Mouse (Mus musculus): ENCODE measurements around the gene Ptpn4. TPM values are rescaled to one million over a fixed set of nuclear protein-coding genes. Genes with fewer than 3 reads are reported as not detected.
A peak's percentile ranks its signal among the peaks of the same experiment; 100 is the strongest.

Ptpn4 gene
- total RNA-seq, 2 experiments from 2014 or later = 93.7 to 94.6 TPM

DNA sequence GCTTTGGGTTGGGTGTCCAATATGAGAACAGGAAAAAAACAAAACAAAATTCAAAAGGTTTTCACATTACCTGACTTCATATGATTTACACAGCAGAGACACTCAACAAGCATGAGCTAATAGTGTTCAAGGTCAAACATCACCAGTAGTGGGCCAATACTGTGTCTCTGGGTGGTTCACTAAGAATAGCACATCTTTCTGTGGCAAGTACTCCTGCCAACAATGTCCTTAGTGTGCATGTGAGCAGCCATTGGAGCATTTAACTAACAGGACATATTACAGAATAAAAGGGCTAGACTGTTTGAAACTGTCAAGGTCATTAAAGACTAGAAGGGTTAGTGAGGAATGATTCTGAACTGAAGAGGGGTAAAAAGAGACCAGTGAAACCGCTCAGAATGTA is 9.3 kb downstream of the Ptpn4 start:
- intact Hi-C loops (cut with DNase I) = no loop called here
- no peak for DNase-seq (ENCODE audit: low spot score in 2 of 2)

DNA sequence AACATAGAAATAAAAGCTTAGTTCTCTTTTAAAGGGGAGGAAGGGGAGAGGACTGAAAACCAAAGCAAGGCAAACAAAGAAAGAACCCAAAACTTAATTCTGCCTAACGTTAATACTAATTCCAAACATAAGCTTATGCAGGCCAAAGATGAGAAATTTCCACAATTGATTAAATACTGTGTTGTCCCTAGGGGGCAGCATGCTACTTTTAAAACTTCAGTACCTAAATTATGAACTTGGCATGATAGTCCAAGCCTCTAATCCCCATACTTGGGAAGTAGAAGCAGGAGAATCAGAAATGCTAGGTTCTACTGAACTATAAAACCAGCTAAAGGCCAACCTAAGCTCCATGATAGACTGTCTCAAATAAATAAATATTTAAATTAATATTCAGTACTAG is 18.7 kb downstream of the Ptpn4 start:
- peak; percentile 26 to 60 for DNase-seq (ENCODE audit: low spot score in 2 of 2)
- intact Hi-C loops (cut with DNase I) = loop anchor here (5.0 kb wide), 1 partner anchor 109 kb away; no protein-coding TSS in a partner anchor

DNA sequence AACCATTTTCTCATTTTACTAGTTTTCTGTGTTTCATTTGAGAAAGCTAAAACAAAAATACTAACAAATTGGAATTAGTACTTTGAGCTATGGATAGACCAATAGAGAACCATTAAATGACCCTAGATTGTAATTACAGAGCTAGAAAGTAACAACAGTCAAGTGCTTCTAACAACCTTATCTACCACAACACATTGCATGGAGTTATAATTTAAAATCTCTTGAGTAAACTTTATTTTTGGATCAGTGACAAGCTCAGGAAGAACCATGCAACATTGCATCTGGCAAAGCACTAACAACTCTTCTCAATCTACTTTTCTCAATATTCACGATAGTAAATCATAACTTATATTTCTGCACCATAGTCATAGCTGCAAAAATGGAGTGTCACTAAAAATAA is 29.7 kb downstream of the Ptpn4 start:
- DNase-seq (ENCODE audit: low spot score in 2 of 2) = no peak
- intact Hi-C loops (cut with DNase I) = no loop called here

DNA sequence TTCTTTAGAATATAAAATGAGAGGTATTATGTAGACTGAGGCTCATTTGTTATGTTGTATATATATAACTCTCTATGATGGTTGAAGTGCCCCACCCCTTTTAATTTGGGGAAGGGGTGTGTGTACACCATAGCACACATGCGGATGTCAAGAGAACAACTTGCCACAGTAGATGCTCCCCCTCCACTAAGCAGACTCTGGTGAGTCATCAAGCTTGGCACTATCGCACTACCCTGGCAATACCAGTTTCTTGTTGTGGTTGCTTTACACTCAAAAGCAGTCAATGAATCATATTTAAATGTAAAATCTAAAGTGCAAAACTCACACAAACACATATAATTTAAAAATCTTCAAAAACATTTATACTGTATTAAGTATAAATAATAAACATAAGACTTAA is 31.4 kb downstream of the Ptpn4 start:
- peak in 1 of 2 experiments; percentile 54 for DNase-seq (ENCODE audit: low spot score in 2 of 2)
- intact Hi-C loops (cut with DNase I) = no loop called here

DNA sequence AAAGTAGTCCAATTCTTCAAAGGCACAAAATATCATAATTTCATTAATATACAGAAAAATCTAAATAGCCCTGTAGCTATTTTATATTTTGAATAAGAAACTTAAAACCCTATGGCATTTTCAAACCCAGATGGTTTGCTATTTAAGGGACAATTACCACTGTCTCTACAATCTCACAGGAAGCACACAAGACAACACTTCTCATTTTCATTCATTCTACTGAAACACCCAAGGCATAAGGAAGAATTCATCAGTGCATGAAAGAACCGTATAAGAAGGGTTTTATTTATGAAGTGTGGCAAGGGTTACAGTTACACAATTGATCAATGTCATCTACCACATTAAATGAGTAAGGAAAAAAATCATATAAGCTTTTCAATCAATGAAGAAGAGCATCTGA is 32.8 kb downstream of the Ptpn4 start:
- DNase-seq (ENCODE audit: low spot score in 2 of 2) = no peak

DNA sequence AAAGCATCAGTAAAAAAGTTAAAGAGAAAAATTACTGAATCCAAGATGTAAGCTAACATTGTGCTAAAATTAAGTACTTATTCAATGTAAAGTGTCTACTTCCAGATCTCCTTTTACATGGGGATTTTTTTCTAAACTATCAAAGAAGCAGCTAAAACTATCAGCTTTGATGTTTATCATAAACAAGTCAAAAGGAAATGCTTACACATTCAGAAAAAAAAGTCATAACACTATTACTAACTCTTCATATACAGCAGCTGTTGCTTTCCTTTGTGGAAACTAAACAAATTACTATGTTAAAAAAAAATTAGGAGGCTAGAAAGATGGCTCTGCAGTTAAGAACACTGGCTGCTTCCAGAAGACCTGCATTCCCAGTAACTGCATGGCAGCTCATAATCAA is 42.2 kb downstream of the Ptpn4 start:
- intact Hi-C loops (cut with DNase I) = no loop called here

More for the DNA sequence above, 32.8 kb downstream of the Ptpn4 start:
- intact Hi-C loops (cut with DNase I) = no loop called here

DNA sequence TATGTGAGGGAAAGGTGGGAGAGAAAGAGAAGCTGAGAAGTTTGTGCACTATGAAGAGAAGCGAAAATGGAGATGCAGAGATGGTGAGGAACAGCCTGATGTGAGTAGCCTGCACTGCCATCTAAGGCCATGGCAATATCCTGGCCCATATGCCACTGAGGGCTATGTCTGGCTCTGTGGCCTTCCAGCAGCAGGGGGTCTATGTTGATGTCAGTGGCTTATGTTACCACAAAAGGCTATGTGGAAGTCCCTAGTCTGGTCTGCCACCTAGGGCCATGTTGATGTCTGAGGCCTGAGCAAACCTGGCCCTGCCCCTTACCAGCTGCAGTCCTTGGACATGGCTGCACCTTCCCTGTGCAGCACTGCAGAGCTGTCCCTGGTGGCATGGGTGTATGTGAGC is 43.1 kb downstream of the Ptpn4 start:
- DNase-seq (ENCODE audit: low spot score in 2 of 2) = no peak
- intact Hi-C loops (cut with DNase I) = no loop called here

More for the DNA sequence above, 42.2 kb downstream of the Ptpn4 start:
- DNase-seq (ENCODE audit: low spot score in 2 of 2) = no peak

DNA sequence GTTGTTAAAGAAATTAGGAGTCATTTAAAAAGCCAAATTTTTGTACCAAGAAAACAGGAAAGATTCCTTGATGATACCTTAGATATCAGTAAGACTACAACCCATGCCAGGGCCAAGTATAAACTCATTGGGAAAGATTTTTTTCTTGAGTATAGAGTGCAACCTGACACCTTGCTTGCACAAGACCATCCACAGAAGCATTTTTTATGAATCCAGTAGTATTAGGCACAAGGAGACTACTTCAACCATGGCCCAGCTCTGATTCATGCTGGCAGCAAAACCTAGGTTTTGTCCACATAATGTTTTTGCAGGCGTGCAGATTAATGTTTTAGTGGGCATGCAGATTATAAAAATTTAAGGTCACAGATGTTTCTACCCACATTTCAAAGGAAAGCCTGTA is 46.8 kb downstream of the Ptpn4 start:
- no peak for DNase-seq (ENCODE audit: low spot score in 2 of 2)
- intact Hi-C loops (cut with DNase I) = no loop called here

DNA sequence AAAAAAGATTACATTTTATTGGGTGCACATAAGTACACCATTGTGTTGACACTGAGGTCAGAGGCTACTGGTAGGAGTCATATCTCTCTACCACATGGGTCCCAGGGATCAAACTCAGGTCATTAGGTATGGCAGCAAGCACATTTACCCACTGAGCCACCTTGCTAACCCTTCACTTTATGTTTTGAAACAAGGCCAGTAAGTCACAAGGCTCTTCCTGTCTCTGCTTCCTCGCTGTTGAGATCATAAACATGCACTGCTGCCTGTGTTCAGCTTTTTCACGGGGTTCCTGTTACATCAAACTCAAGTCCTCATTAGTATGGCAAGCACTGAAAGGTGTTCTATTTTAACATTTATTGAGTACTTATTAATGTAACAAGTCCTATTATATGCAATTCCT is 61.5 kb downstream of the Ptpn4 start:
- no peak for DNase-seq (ENCODE audit: low spot score in 2 of 2)
- intact Hi-C loops (cut with DNase I) = no loop called here

DNA sequence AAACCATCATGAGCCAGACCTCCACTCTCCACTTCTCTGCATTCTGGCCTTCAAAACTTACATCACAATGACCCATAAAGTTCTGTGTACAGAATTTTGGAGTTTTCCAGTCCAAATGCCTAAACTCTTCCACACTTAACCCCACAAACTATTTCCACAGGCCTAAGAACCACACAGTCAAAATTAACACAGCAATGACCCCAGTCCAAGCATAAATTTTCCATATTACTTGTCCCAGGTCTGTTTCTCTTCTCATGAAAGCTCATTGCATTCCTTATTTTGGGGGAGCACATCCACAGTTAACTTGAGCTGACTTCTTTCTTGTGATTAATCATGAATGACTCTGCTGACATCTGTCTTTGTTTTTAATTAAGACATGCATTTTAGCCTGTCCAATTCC is 101.7 kb downstream of the Ptpn4 start:
- DNase-seq (ENCODE audit: low spot score in 2 of 2) = no peak
- intact Hi-C loops (cut with DNase I) = loop anchor here (10.0 kb wide), 1 partner anchor 159 kb away; no protein-coding TSS in a partner anchor

DNA sequence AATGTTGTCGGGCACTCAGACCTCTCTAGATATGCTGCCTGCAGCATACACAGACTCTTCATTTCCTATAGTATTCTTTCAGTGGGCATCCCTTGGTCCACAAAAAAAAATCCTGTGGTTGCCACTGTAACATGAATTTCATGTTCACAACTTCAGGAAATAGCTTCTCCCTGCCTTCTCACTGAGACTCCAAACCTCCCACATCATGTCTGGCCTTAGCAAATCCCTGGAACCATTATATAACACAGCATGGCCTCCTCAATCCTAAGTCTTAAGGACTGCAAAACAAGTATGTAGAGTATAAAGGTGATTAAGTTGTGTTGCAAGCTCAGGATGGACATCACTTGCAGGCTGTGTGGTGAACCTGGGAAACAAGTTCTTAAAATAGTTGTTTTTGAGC is 102.6 kb downstream of the Ptpn4 start:
- DNase-seq (ENCODE audit: low spot score in 2 of 2) = peak; percentile 4 to 82
- intact Hi-C loops (cut with DNase I) = loop anchor here (10.0 kb wide), 1 partner anchor 160 kb away; no protein-coding TSS in a partner anchor

DNA sequence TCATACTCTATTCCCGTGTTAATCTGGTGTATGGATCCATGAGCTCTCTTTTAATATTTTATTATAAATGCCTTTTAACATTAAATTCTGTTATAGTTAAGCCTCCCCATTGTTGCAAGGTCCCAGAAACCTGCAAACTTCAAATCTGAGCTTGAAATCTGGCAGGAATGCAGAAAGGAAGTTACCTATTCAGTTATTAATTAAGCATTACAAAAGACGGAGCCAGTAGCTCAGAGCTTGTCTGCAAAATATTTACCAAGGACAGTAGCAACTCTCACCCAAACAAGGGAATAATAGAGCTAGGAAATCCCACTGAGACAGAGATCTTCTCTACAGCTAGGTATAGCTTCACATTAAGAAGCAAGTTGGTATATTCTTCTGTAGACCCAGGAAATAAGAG is 106.2 kb downstream of the Ptpn4 start:
- intact Hi-C loops (cut with DNase I) = loop anchor here (10.0 kb wide), 1 partner anchor 164 kb away; no protein-coding TSS in a partner anchor
- no peak for DNase-seq (ENCODE audit: low spot score in 2 of 2)

DNA sequence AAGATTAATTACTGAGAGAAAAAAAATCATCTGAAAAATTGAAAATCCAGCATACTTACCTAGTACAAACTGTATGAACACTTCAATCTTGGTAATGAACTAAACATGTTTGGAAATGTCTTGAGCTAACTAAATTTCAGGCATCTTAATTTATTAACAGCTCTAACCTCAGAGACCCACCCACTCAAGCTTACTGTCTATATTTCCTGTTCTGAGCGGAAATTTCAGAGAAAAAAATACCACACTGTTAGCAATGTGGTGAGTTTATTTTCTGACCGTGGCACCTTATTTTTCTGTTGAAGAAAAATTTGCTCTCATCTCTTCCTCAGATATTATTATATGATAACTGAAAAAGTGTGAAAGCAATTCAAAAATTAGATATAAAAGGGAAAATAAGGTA is 124.4 kb downstream of the Ptpn4 start:
- no peak for DNase-seq (ENCODE audit: low spot score in 2 of 2)
- intact Hi-C loops (cut with DNase I) = no loop called here

DNA sequence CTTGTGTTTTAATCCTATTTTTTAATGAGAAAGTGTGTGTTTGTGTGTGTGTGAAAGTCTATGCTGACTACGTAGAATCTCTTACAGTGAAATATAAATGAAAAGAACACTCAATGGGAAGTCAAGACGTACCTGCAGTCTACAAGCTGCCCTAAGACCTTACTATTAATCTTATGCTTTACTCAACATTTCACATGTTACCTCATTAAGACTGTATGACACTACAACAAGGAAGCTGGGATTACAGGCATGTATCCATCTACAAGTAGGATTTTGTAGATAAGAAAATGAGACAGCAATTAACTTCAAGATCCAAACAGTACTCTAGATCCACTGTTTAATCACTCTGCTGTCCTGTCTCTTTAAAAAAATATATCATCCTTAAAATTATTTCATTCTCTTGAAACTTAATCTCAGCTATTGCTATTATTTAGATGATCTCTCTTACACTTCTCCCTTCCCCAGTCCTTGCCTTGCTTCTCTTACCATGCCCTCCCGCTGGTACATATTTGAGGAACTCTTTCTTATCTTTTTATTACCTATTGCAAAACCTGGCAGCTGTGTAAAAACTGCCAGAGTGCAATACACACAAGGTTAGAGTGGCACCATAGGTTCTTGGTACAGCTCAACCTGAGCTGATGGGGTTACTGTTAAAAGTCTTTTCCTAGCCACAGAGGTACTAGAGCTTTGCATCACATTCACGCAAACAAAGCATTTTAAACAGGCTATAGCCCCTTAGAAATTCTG is 130.8 kb downstream of the Ptpn4 start:
- DNase-seq (ENCODE audit: low spot score in 2 of 2) = no peak
- intact Hi-C loops (cut with DNase I) = no loop called here

DNA sequence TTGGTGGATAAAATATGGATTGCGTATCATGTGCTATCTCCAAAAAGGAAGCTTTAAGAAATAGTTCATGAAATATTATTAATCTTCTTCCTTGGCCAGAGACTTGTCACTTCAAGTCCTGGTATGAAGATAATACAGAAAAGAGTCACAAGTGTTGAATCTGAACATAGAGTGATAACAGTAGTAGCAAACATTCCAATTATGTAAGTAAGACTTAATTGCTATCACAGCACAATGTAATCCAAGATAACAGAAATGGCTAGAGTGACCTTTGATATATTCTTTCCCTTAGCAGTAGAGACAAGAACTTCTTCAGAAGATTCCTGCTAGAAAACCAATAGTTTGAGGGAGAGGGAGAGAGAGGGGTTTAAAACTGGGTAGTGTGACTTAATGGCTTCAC is 140.6 kb downstream of the Ptpn4 start:
- no peak for DNase-seq (ENCODE audit: low spot score in 2 of 2)
- intact Hi-C loops (cut with DNase I) = no loop called here

DNA sequence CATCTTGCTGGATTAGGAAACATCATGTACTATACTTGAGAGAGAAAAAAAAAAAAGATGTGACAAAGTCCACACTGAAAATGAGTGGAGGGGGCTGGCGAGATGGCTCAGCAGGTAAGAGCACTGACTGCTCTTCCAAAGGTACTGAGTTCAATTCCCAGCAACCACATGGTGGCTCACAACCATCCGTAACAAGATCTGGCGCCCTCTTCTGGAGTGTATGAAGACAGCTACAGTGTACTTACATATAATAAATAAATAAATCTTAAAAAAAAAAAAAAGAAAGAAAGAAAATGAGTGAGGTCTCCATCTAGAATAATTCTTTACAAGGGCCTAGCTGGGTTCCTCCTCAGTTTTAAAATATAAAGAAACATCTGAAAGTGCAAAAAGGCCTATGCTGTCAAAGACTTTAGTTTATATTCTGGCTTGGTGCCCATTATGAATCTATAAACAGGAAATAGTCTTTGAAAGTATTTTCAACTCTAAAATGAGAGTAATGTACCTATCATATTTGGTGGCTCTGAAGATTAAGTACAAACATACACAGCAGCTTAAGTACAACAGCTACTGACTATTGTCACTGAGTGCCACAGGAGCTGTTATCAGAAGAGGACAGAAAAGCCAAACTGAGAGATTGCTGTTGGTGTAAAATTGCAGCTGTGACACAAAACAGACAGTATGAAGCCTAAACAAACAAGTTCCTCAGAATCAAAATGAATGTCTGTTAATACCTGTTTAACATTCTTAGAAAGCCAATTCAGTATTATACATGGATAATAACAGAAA is 151.4 kb downstream of the Ptpn4 start:
- no peak for DNase-seq (ENCODE audit: low spot score in 2 of 2)
- intact Hi-C loops (cut with DNase I) = no loop called here

DNA sequence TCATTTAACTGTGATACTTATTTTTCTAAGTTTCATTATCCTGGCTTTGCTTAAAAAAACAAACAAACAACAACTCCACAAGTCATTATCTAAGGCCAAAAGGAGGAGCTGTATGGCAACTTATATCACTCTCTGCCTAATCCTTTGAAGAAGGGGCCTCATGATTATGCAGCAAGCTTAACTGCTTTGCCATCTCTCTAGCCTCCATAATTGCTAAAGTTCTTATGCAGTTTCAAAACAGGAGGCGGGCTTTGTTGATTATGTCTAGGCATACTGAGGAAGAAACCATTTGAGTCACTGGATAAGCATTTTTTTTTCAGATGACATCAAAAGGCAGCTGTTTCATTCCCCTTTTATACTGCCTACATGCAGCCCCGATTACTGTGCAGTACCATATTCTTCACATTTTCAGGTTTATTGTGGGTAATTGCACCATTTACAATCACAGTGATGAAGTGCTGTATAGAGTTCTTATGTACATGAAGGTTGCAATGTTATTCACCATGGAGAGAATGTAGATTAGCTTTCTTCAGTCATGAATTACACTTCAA is 155.7 kb downstream of the Ptpn4 start:
- intact Hi-C loops (cut with DNase I) = no loop called here
- peak in 1 of 2 experiments; percentile 6 for DNase-seq (ENCODE audit: low spot score in 2 of 2)

DNA sequence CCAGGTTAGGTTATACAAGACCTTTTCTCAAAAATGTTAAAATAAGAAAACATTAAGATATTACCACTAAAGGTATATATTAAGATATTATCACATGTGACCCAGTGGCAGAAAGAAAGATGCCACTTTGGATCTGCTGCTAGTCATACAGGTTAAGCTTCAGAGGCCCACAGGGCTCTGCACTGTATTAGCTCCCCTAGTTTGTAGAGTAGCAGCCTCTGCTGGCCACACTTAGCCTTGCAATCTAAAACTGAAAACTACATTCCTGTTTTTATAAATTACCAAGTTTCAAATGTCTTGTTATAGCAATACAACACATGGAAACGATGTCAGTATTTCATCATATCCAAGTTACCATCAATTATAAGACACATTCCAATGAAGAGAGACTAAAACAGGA is 162.4 kb downstream of the Ptpn4 start:
- peak; percentile 27 to 44 for DNase-seq (ENCODE audit: low spot score in 2 of 2)
- intact Hi-C loops (cut with DNase I) = loop anchor here (2.0 to 5.0 kb wide), 3 partner anchors 126 to 588 kb away; no protein-coding TSS in a partner anchor

DNA sequence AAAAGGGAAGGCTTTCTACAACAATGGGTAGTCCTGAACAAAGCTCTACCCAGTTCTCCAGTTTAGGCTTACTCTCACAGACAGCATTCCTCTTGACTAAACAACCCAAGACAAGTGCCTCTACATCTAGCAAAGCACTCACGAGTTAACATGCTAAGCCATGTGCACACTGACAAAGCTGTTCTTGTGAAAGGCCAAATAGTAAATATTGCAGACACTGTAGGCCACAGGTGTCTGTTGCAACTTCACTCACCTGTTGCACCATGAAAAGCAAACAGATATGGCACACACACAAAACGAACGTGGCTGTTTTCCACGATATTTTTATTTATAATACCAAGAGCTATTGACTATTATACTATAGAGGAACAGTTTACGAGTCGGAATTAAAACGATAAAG is 170.5 kb downstream of the Ptpn4 start:
- no peak for DNase-seq (ENCODE audit: low spot score in 2 of 2)
- intact Hi-C loops (cut with DNase I) = no loop called here

DNA sequence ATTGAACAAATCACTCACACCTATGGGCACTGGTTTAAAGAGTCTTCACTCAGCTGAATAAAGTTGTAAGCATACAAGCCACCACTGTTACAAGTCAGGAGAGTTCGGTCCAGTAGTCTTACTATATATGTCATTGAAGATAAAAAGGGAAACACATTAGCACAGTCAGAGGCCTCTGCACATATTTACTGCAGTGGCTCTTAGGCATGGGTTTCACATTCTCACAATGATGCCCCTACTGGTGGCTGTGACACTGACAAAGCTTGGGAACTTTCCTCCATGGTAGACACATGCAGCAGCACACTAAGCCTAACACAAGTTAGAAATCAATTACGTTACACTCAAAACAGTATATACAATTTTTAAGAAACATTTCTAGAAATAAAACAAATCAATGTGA is 183.1 kb downstream of the Ptpn4 start:
- DNase-seq (ENCODE audit: low spot score in 2 of 2) = no peak
- intact Hi-C loops (cut with DNase I) = no loop called here

DNA sequence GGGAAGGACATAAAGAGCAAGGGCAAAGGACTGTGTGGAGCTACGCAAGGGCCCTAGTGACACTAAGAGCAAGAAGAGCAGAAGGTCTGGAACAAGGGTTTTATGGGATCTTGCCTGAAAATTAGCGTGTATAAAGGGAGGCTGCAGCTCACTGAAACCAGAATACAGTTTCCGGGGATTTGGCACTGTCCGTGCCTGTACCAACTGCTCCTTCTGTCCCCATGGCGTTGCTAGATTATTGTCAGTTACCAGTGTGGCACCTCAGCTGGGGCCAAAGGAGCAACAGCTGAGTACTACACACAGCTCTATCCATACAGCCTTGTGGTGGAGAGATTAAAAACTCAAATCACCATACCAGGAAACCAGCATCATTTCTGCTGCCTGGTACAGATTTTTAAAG is 187.0 kb downstream of the Ptpn4 start:
- DNase-seq (ENCODE audit: low spot score in 2 of 2) = no peak
- intact Hi-C loops (cut with DNase I) = no loop called here
